Mouse (Mus musculus): ENCODE data around the gene Prrc2a.

GRCm38 (mm10) chr17:35163326-35164081 lies 1.2 kb downstream of the Prrc2a start:
- no peak for TF ChIP-seq CTCF (IDR thresholded peaks at IDR 0.05; ENCODE audit: insufficient read depth, low read depth, low read length)
- TF ChIP-seq POLR2A (IDR thresholded peaks at IDR 0.05; ENCODE audit: insufficient read depth, low read depth, low read length): no peak
